Mouse (Mus musculus): ENCODE measurements around the gene Olfr667. TPM values are rescaled to one million over a fixed set of nuclear protein-coding genes. Genes with fewer than 3 reads are reported as not detected.
"Not testable (repeated sequence)": the region's sequence is repeated elsewhere in the genome, so short reads cannot be mapped to it uniquely, and the experiment has no call there.

The Olfr667 gene
- polyA plus RNA-seq (2012; ENCODE audit: insufficient read depth, insufficient read length, low replicate concordance, missing spikeins): not detected in 2 replicates

GRCm38 (mm10) chr7:104921382-104921781 lies at the start of gene Olfr667:
Olfr667 (minus strand) TSS chr7:104921482.
- H3K4me3 ChIP-seq (ENCODE audit: insufficient read depth, low read depth, low read length): no peak within 1 kb of the TSS
- H3K4me1 ChIP-seq (ENCODE audit: control insufficient read depth, insufficient read depth, low read length): no peaks in the 10 kb centered on the region
- no peak within 1 kb of the TSS for H3K27ac ChIP-seq (ENCODE audit: insufficient read depth, low read depth, low read length)
- 94% methylated on average over 1 of the region's 1 CpGs for WGBS
- TF ChIP-seq CTCF (IDR thresholded peaks at IDR 0.05; ENCODE audit: insufficient read depth, low read depth, low read length): no peak
- TF ChIP-seq POLR2A (IDR thresholded peaks at IDR 0.05; ENCODE audit: insufficient read depth, low read depth, low read length): no peak

GRCm38 (mm10) chr7:104962520-104962919 lies 41.2 kb upstream of the Olfr667 start, which contains the start of gene Olfr670:
Olfr670 (minus strand) TSS chr7:104962620.
- WGBS: 71% methylated on average over 1 of the region's 1 CpGs
- no peaks in the 10 kb centered on the region for H3K4me1 ChIP-seq (ENCODE audit: control insufficient read depth, insufficient read depth, low read length)
- no peak within 1 kb of the TSS for H3K27ac ChIP-seq (ENCODE audit: insufficient read depth, low read depth, low read length)
- TF ChIP-seq CTCF (IDR thresholded peaks at IDR 0.05; ENCODE audit: insufficient read depth, low read depth, low read length) (no peak), POLR2A (IDR thresholded peaks at IDR 0.05; ENCODE audit: insufficient read depth, low read depth, low read length) (no peak)
- H3K4me3 ChIP-seq (ENCODE audit: insufficient read depth, low read depth, low read length): no peak within 1 kb of the TSS

DNA sequence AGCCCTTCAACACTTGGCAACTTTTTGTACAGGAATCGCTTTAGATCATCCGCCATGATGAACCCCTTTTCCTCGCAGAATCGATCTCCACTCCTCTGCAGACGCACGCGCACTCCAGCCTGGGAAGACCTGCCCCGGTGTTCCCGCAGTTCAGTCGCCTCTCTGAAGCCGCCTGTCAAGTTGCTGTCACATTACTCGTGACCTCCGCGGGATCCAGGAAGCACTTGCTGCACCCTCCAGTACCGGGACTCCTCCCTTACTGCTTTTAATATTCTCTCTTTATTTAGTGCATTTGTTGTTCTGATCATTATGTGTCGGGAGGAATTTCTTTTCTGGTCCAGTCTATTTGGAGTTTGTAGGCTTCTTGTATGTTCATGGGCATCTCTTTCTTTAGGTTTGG lies 29.0 kb upstream of the Olfr667 start:
- 95% methylated on average over 16 of the region's 16 CpGs for WGBS
- H3K4me3 ChIP-seq (ENCODE audit: insufficient read depth, low read depth, low read length); H3K27ac ChIP-seq (ENCODE audit: insufficient read depth, low read depth, low read length); H3K4me1 ChIP-seq (ENCODE audit: control insufficient read depth, insufficient read depth, low read length): not testable (repeated sequence)

DNA sequence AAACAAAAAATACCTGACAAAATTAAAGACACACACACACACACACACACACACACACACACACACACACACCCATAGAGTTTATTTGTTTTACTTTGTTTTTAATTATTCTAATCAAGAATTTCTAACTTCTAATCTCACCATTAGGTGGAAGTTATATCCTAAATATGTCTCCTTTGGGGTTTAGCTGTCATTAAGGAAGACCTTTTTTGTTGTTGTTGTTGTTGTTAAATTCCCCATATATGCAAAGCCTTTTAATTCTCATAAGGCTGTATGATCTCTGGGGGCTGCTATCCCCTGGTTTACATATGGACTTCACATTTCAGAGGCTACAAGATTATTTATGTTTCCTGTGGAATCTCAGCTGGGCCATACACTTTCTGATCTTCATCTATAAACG lies 12.7 kb upstream of the Olfr667 start, which contains the start of gene Olfr669:
Olfr669 (plus strand) TSS at position 301 of the 400 bp plus-strand sequence.
- Histone ChIP-seq H3K4me1 (ENCODE audit: control insufficient read depth, insufficient read depth, low read length) (no peaks in the 10 kb centered on the region), H3K4me3 (ENCODE audit: insufficient read depth, low read depth, low read length) (no peak within 1 kb of the TSS), H3K27ac (ENCODE audit: insufficient read depth, low read depth, low read length) (no peak within 1 kb of the TSS)
- TF ChIP-seq POLR2A (IDR thresholded peaks at IDR 0.05; ENCODE audit: insufficient read depth, low read depth, low read length) (no peak), CTCF (IDR thresholded peaks at IDR 0.05; ENCODE audit: insufficient read depth, low read depth, low read length) (no peak)
- 94% methylated on average over 1 of the region's 1 CpGs for WGBS

DNA sequence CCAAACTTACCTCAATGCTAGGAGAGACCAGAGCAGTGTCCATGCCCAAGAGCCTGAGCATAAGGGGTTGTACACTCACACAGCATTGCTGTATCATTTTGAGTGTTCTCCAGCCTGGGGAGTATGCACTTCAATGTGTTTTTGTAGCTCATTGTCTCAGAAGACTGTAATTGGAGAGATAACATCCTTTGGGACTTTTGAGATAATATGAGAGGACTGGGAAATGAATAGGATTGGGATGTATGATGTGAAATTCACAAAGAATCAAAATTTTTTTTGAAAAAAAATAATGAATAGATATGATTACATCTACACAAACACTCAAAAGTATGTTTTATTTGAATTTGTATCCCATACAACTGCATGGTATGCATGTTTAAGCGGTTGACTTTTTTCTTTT lies 6.7 kb upstream of the Olfr667 start, which contains the start of gene Olfr668:
Olfr668 (minus strand) TSS at position 101 of the 400 bp plus-strand sequence.
- H3K4me1 ChIP-seq (ENCODE audit: control insufficient read depth, insufficient read depth, low read length): no peaks in the 10 kb centered on the region
- no peak within 1 kb of the TSS for H3K4me3 ChIP-seq (ENCODE audit: insufficient read depth, low read depth, low read length)
- WGBS: 81% methylated on average over 1 of the region's 1 CpGs
- H3K27ac ChIP-seq (ENCODE audit: insufficient read depth, low read depth, low read length): no peak within 1 kb of the TSS
- TF ChIP-seq POLR2A (IDR thresholded peaks at IDR 0.05; ENCODE audit: insufficient read depth, low read depth, low read length) (no peak), CTCF (IDR thresholded peaks at IDR 0.05; ENCODE audit: insufficient read depth, low read depth, low read length) (no peak)

GRCm38 (mm10) chr7:104895852-104896251 lies 25.4 kb downstream of the Olfr667 start, which contains the start of gene Olfr666:
Olfr666 (minus strand) TSS chr7:104895952.
- Histone ChIP-seq H3K4me1 (ENCODE audit: control insufficient read depth, insufficient read depth, low read length) (no peaks in the 10 kb centered on the region), H3K27ac (ENCODE audit: insufficient read depth, low read depth, low read length) (no peak within 1 kb of the TSS), H3K4me3 (ENCODE audit: insufficient read depth, low read depth, low read length) (no peak within 1 kb of the TSS)
- no peak for TF ChIP-seq POLR2A (IDR thresholded peaks at IDR 0.05; ENCODE audit: insufficient read depth, low read depth, low read length)
- WGBS: 95% methylated on average over 2 of the region's 2 CpGs

DNA sequence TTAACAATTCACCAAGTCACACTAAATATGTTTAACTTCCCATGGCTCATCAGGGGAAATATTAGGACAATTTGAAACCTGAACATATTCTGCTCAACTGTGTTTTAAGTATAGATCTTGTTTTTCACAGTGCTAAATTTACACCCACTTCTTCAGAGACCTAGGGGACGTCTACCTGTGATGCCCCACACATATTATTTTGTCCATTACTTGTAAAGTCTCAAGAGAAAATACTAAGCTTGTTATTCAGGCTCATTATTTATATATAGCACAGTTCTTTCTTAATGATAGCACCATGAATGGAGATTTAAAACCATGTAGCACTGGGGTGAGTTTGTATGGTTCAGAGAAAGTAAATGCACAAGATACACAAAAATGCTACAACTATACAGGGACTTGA lies 43.6 kb downstream of the Olfr667 start, which contains the start of gene Olfr665:
Olfr665 (plus strand) TSS at position 301 of the 400 bp plus-strand sequence.
- no peak for TF ChIP-seq POLR2A (IDR thresholded peaks at IDR 0.05; ENCODE audit: insufficient read depth, low read depth, low read length)
- TF ChIP-seq CTCF (IDR thresholded peaks at IDR 0.05; ENCODE audit: insufficient read depth, low read depth, low read length): no peak

More for the DNA sequence above, 43.6 kb downstream of the Olfr667 start, which contains the start of gene Olfr665:
- Histone ChIP-seq H3K27ac (ENCODE audit: insufficient read depth, low read depth, low read length) (no peak within 1 kb of the TSS), H3K4me1 (ENCODE audit: control insufficient read depth, insufficient read depth, low read length) (no peaks in the 10 kb centered on the region), H3K4me3 (ENCODE audit: insufficient read depth, low read depth, low read length) (no peak within 1 kb of the TSS)
- 47% methylated on average over 1 of the region's 1 CpGs for WGBS

Other genes starting within 250 kb of the Olfr667 start
- not detected in 2 replicates for gene Olfr661, start 235.0 kb downstream of the Olfr667 start, polyA plus RNA-seq (2012; ENCODE audit: insufficient read depth, insufficient read length, low replicate concordance, missing spikeins)
- gene Usp17le, start 144.0 kb downstream of the Olfr667 start, polyA plus RNA-seq (2012; ENCODE audit: insufficient read depth, insufficient read length, low replicate concordance, missing spikeins): not detected in 2 replicates
- gene Usp17lb, start 78.9 kb downstream of the Olfr667 start, polyA plus RNA-seq (2012; ENCODE audit: insufficient read depth, insufficient read length, low replicate concordance, missing spikeins): not detected in 2 replicates
- gene Usp17la, start 64.5 kb downstream of the Olfr667 start, polyA plus RNA-seq (2012; ENCODE audit: insufficient read depth, insufficient read length, low replicate concordance, missing spikeins): not detected in 2 replicates
- not detected in 2 replicates for gene Olfr665, start 43.5 kb downstream of the Olfr667 start, polyA plus RNA-seq (2012; ENCODE audit: insufficient read depth, insufficient read length, low replicate concordance, missing spikeins)
- gene Olfr666, start 25.5 kb downstream of the Olfr667 start, polyA plus RNA-seq (2012; ENCODE audit: insufficient read depth, insufficient read length, low replicate concordance, missing spikeins): not detected in 2 replicates
- not detected in 2 replicates for gene Olfr668, start 6.6 kb upstream of the Olfr667 start, polyA plus RNA-seq (2012; ENCODE audit: insufficient read depth, insufficient read length, low replicate concordance, missing spikeins)
- not detected in 2 replicates for gene Olfr669, start 12.8 kb upstream of the Olfr667 start, polyA plus RNA-seq (2012; ENCODE audit: insufficient read depth, insufficient read length, low replicate concordance, missing spikeins)
- gene Olfr670, start 41.1 kb upstream of the Olfr667 start, polyA plus RNA-seq (2012; ENCODE audit: insufficient read depth, insufficient read length, low replicate concordance, missing spikeins): not detected in 2 replicates
- gene Olfr671, start 57.6 kb upstream of the Olfr667 start, polyA plus RNA-seq (2012; ENCODE audit: insufficient read depth, insufficient read length, low replicate concordance, missing spikeins): not detected in 2 replicates
- gene Olfr672, start 80.5 kb upstream of the Olfr667 start, polyA plus RNA-seq (2012; ENCODE audit: insufficient read depth, insufficient read length, low replicate concordance, missing spikeins): not detected in 2 replicates
- gene Olfr675, start 107.0 kb upstream of the Olfr667 start, polyA plus RNA-seq (2012; ENCODE audit: insufficient read depth, insufficient read length, low replicate concordance, missing spikeins): not detected in 2 replicates
- not detected in 2 replicates for gene Olfr676, start 111.2 kb upstream of the Olfr667 start, polyA plus RNA-seq (2012; ENCODE audit: insufficient read depth, insufficient read length, low replicate concordance, missing spikeins)
- gene Olfr677, start 129.9 kb upstream of the Olfr667 start, polyA plus RNA-seq (2012; ENCODE audit: insufficient read depth, insufficient read length, low replicate concordance, missing spikeins): not detected in 2 replicates
- gene Olfr678, start 143.0 kb upstream of the Olfr667 start, polyA plus RNA-seq (2012; ENCODE audit: insufficient read depth, insufficient read length, low replicate concordance, missing spikeins): not detected in 2 replicates
- gene Olfr679, start 159.7 kb upstream of the Olfr667 start, polyA plus RNA-seq (2012; ENCODE audit: insufficient read depth, insufficient read length, low replicate concordance, missing spikeins): not detected in 2 replicates
- gene Olfr680-ps1, start 171.3 kb upstream of the Olfr667 start, polyA plus RNA-seq (2012; ENCODE audit: insufficient read depth, insufficient read length, low replicate concordance, missing spikeins): not detected in 2 replicates
- gene Olfr681, start 195.4 kb upstream of the Olfr667 start, polyA plus RNA-seq (2012; ENCODE audit: insufficient read depth, insufficient read length, low replicate concordance, missing spikeins): not detected in 2 replicates
- gene Olfr683, start 225.5 kb upstream of the Olfr667 start, polyA plus RNA-seq (2012; ENCODE audit: insufficient read depth, insufficient read length, low replicate concordance, missing spikeins): not detected in 2 replicates
- gene Olfr684, start 242.2 kb upstream of the Olfr667 start, polyA plus RNA-seq (2012; ENCODE audit: insufficient read depth, insufficient read length, low replicate concordance, missing spikeins): not detected in 2 replicates

Measured in olfactory bulb, adult 2 months (tissue).